Mouse (Mus musculus): ENCODE results near the gene Ovol1.

Gene Ovol1

GRCm38 (mm10) chr19:5560457-5561041, at the start of gene Ovol1:
Gene Ovol1, minus strand, starts transcription at chr19:5560646.
- in situ Hi-C loops (cut with MboI), result no loop called here

- in situ Hi-C loops (cut with MboI), result no loop called here
These were observed 49.3 kb upstream of the Ovol1 start, which contains the start of gene Kat5 for GRCm38 (mm10) chr19:5609547-5610404. Gene Kat5, minus strand, starts transcription at chr19:5610237.

DNA sequence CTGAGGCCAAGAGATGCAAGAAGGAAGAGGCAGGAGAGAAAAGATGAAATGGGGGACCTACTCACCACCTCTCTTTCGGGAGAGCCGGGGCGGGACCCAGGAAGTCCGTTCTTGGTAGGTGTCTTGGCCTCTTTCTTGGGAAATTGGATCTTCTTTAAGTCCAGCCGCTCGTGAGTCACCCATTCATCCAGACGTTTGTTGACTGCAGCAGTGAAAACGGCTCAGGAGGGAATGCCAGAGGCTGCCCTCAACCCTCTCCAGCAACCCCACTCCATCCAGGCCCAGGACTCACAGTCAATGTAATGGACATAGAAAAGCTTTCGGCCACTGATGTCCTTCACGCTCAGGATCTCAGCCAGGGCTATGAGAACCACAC, 48.7 kb upstream of the Ovol1 start:
- in situ Hi-C loops (cut with MboI), result no loop called here

GRCm38 (mm10) chr19:5608707-5609106, 48.3 kb upstream of the Ovol1 start:
- in situ Hi-C loops (cut with MboI), result no loop called here

DNA sequence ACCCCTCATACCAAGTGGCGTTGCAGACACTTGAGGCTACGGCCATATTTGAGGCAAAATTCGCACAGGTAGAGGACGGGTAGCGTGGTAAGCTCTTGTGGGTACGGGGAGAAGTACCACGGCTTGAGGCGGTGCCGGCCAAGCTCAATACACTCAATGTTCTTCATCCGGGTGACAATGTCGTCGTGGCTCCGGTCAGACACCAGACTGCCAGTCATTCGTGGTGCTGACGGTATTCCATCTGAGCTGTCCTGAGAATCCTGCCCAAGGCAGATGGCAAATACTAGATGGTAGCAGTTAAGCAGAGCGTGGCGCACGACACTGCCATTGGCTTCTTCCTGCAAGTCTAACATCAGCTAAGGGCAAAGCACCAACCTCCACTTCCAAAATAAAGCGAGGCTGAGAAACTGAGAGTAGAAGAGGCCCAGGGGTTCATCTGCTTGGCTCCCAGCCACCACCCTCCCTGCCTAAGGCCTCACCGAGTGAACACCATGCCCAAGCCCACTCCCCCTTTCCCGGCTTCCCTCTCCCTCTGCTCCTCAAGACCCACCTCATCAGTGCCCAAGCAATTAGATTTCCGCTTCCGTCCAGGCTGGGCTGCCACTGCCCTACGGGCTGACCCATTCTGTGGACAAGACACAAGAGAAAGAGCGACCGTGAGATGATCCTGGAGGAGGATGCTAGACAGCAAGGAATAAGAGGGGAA, 47.4 kb upstream of the Ovol1 start:
- in situ Hi-C loops (cut with MboI), result no loop called here

- in situ Hi-C loops (cut with MboI), result no loop called here
These were observed 45.8 kb upstream of the Ovol1 start for GRCm38 (mm10) chr19:5606196-5606595.

- in situ Hi-C loops (cut with MboI), result no loop called here
These were observed 44.7 kb upstream of the Ovol1 start for GRCm38 (mm10) chr19:5605126-5605525.

- in situ Hi-C loops (cut with MboI), result no loop called here
These were observed 43.2 kb upstream of the Ovol1 start for GRCm38 (mm10) chr19:5603664-5604063.

GRCm38 (mm10) chr19:5601752-5602541, 41.5 kb upstream of the Ovol1 start, which contains the start of gene Rnaseh2c:
Gene Rnaseh2c, plus strand, starts transcription at chr19:5601873.
- in situ Hi-C loops (cut with MboI), result no loop called here

DNA sequence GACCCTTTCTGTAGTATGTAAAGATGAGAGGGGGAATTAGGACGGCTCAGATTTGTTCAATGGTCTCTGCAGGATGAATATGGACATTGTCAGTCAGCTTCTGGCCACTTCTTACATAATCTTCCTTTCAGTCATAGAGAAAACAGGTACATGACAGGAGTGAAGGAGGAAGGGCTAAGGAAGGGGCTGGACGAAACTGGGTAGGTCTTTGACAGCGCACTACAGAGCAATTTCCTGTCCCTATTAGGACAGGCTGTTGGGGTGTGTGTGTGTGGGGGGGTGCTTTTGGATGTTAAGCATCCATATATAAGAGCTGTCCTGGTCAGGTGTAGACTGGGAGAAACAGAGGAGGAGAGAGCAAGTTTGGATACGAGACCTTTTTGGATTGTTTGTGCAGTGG, 38.8 kb upstream of the Ovol1 start:
- in situ Hi-C loops (cut with MboI), result no loop called here

GRCm38 (mm10) chr19:5591888-5592287, 31.4 kb upstream of the Ovol1 start:
- in situ Hi-C loops (cut with MboI), result no loop called here

GRCm38 (mm10) chr19:5589159-5589558, 28.7 kb upstream of the Ovol1 start:
- in situ Hi-C loops (cut with MboI), result no loop called here

DNA sequence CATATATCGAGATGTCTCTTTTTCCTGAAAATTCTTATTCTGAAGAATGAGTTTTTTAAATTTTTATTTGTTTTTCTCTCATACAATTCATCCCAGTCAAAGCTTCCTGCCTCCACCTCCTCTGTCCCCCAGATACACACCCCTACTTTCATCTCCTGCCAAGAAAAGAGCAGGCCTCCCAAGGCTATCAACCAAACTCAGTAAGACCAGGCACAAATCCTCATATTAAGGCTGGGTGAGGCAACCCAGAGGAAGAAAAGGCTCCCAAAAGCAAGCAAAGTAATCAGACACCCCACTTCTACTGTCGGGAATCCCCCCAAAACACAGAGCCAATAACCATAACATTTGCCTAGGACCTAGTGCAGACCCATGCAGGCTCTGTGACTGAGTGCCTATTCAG, 21.5 kb upstream of the Ovol1 start:
- in situ Hi-C loops (cut with MboI), result no loop called here

DNA sequence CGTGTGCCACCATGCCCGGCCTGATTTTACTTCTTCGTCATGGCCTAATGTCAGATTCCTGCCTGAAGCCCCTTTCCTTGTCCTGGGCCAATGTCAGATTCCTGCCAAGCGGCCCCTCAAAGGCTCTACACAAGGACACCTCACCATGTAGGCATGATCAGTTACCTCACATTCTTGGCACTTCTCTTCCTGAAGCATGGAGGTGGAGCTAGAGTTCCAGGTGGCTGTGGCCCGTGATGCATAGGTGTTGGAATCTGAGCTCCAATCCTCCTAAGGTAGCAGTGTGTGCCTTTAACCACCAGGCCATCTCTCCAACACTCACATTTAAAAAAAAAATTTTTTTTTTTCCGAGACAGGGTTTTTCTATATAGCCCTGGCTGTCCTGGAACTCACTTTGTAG, 20.3 kb upstream of the Ovol1 start:
- in situ Hi-C loops (cut with MboI), result no loop called here

- in situ Hi-C loops (cut with MboI), result no loop called here
These were observed 19.5 kb upstream of the Ovol1 start for GRCm38 (mm10) chr19:5579971-5580370.

DNA sequence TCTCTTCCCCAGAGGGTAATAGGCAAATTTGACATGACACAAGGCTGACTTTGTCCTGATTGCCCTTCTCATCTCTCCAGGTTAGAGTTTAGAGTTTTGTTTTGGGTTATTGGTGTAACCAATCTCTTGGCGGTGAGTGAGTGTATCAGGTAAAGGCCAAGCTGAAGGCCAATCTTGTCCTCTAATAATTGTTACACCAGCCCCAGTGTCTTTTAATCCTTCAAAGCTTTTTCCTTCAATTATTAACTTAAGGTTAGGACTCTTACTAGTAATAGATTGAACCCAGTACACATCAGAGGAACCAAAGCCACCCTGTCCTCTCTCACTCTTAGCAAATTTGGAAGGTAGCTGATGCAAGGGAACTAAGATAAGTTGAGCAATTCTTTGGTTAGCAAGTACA, 14.9 kb upstream of the Ovol1 start:
- in situ Hi-C loops (cut with MboI), result no loop called here

GRCm38 (mm10) chr19:5572331-5573125, 12.1 kb upstream of the Ovol1 start:
- in situ Hi-C loops (cut with MboI), result no loop called here

GRCm38 (mm10) chr19:5571831-5572230, 11.4 kb upstream of the Ovol1 start:
- in situ Hi-C loops (cut with MboI), result no loop called here

DNA sequence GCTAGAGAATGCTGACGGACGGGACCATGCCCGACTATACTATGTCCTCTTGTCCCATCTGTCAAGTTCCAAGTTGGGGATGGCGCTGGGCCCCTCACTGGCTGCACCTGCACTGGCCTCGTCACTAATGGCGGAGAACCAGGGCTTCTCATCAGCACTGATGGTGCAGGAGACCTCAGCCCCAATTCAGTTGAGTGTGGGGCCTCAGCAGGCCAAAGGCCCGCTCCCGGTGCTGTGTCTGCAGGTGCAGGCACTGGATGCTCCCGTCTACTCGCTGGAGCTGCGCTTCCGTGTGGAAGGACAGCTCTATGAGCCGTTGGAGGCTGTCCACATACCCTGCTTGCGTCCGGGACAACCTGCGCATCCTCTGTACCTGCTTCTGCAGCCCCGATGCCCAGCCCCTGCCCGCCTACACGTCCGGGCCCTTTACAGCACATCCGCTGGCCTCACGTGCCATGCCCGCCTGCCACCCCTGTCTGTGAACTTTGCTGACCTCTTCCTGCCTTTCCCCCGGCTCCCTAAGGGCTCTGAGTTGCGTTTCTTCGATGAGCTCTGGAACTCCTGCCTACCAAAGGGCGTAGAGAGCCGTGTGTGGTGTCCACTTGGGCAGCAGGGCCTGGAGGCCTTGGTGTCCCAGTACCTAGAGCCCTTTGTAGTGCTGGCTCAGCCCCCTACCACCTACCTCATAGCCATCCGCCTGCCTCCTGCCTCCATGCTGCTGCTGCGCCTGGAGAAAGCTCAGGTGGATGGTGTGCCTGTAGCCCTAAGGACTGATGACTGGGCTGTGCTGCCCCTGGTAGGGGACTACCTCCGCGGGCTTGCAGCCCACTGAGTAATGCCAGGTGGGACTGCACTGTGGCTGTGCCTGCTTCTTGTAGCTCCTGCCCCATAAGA, 10.2 kb upstream of the Ovol1 start:
- in situ Hi-C loops (cut with MboI), result no loop called here

DNA sequence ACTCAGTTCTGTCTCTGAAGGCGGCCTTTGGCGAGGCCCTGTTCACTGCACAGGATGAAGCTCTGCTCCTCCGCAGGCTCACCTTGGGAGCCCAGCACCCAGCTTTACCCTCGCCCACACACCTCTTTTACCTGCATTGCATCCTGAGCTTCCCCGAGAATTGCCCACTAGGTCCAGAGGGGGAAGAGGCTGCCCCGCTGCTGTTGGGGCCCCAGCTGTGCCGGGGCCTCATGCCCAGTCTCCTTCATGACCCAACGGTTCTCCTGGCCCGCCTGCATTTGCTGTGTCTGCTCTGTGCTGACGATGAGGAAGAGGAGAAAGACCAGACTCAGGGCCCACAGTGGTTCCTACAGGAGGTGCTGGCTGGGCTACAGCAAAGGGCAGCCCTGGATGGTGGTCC, 9.1 kb upstream of the Ovol1 start:
- in situ Hi-C loops (cut with MboI), result no loop called here

All from mature B cell (primary cell).